Mouse (Mus musculus): Measurements from ENCODE around the gene Pcdh7. TPM values are rescaled to one million over a fixed set of nuclear protein-coding genes. Genes with fewer than 3 reads are reported as not detected.

The Pcdh7 gene
- polyA plus RNA-seq, 1 experiment from 2014 or later, result 11.5 TPM

- Histone ChIP-seq H3K36me3 (no peaks in the 10 kb centered on the region), H3K27me3 (no peaks in the 10 kb centered on the region), H3K4me2 (no peak overlapping the region), H3K9me3 (no peaks in the 10 kb centered on the region), H3K4me3 (replicated peaks) (no peak overlapping the region), H3K27ac (no peak overlapping the region), H3K4me1 (replicated peaks) (no peaks in the 10 kb centered on the region), H3K9ac (replicated peaks) (no peak overlapping the region)
- 62% methylated on average over 3 of the region's 3 CpGs for WGBS
- no peak for ATAC-seq (ENCODE audit: insufficient number of reproducible peaks, insufficient read depth, low FRiP score, low TSS enrichment, low read depth)
Observed at GRCm38 (mm10) chr5:57940457-57940856, 222.7 kb downstream of the Pcdh7 start.

DNA sequence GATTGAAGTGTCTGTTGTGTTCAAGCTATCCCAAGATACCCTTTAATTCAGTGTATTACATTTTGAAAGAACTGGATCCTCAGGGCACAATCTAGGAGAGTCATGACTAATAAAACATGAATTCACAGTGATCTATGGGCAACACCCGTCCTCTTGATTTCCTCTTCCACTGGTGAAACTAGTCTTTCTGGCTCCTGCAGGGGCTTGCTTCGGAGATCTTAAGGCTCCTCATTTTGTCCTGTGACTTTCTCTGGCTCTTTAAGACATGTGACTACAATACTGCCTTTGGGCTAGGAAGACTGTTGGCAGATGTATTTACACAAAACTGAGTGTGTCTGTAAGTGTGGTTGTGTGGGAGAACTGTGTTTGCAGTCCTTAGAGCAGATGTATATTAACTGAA lies 225.4 kb downstream of the Pcdh7 start:
- Histone ChIP-seq H3K4me1 (replicated peaks) (no peaks in the 10 kb centered on the region), H3K4me2 (no peak overlapping the region), H3K27me3 (no peaks in the 10 kb centered on the region), H3K9me3 (no peaks in the 10 kb centered on the region), H3K4me3 (replicated peaks) (no peak overlapping the region), H3K27ac (no peak overlapping the region), H3K9ac (replicated peaks) (no peak overlapping the region), H3K36me3 (no peaks in the 10 kb centered on the region)
- 58% methylated on average over 2 of the region's 2 CpGs for WGBS
- ATAC-seq (ENCODE audit: insufficient number of reproducible peaks, insufficient read depth, low FRiP score, low TSS enrichment, low read depth), result no peak

GRCm38 (mm10) chr5:57943611-57944010 lies 225.8 kb downstream of the Pcdh7 start:
- no peak overlapping the region for H3K9ac ChIP-seq (replicated peaks)
- H3K27ac ChIP-seq, result no peak overlapping the region
- 55% methylated on average over 2 of the region's 2 CpGs for WGBS
- H3K36me3 ChIP-seq, result no peaks in the 10 kb centered on the region
- ATAC-seq (ENCODE audit: insufficient number of reproducible peaks, insufficient read depth, low FRiP score, low TSS enrichment, low read depth), result no peak
- H3K4me2 ChIP-seq, result no peak overlapping the region
- no peak overlapping the region for H3K4me3 ChIP-seq (replicated peaks)
- H3K4me1 ChIP-seq (replicated peaks), result no peaks in the 10 kb centered on the region
- no peaks in the 10 kb centered on the region for H3K27me3 ChIP-seq
- no peaks in the 10 kb centered on the region for H3K9me3 ChIP-seq

- WGBS, result 30% methylated on average over 3 of the region's 3 CpGs
- no peaks in the 10 kb centered on the region for H3K4me1 ChIP-seq (replicated peaks)
- H3K4me2 ChIP-seq, result no peak overlapping the region
- no peaks in the 10 kb centered on the region for H3K36me3 ChIP-seq
- H3K4me3 ChIP-seq (replicated peaks), result no peak overlapping the region
- no peaks in the 10 kb centered on the region for H3K27me3 ChIP-seq
- ATAC-seq (ENCODE audit: insufficient number of reproducible peaks, insufficient read depth, low FRiP score, low TSS enrichment, low read depth), result no peak
- H3K9ac ChIP-seq (replicated peaks), result no peak overlapping the region
- H3K27ac ChIP-seq, result no peak overlapping the region
- no peaks in the 10 kb centered on the region for H3K9me3 ChIP-seq
Observed at GRCm38 (mm10) chr5:57945419-57945818, 227.7 kb downstream of the Pcdh7 start.

GRCm38 (mm10) chr5:57959317-57959716 lies 241.6 kb downstream of the Pcdh7 start:
- 36% methylated on average over 1 of the region's 1 CpGs for WGBS
- no peaks in the 10 kb centered on the region for H3K4me1 ChIP-seq (replicated peaks)
- H3K4me2 ChIP-seq, result no peak overlapping the region
- no peak overlapping the region for H3K27ac ChIP-seq
- no peaks in the 10 kb centered on the region for H3K27me3 ChIP-seq
- no peaks in the 10 kb centered on the region for H3K36me3 ChIP-seq
- no peak overlapping the region for H3K4me3 ChIP-seq (replicated peaks)
- H3K9ac ChIP-seq (replicated peaks), result no peak overlapping the region
- no peak for ATAC-seq (ENCODE audit: insufficient number of reproducible peaks, insufficient read depth, low FRiP score, low TSS enrichment, low read depth)
- H3K9me3 ChIP-seq, result no peaks in the 10 kb centered on the region

GRCm38 (mm10) chr5:57963792-57964191 lies 246.0 kb downstream of the Pcdh7 start:
- WGBS, result 74% methylated on average over 4 of the region's 4 CpGs
- Histone ChIP-seq H3K27ac (no peak overlapping the region), H3K27me3 (no peaks in the 10 kb centered on the region), H3K4me1 (replicated peaks) (no peaks in the 10 kb centered on the region), H3K9ac (replicated peaks) (no peak overlapping the region), H3K4me2 (no peak overlapping the region), H3K36me3 (no peaks in the 10 kb centered on the region), H3K4me3 (replicated peaks) (no peak overlapping the region), H3K9me3 (no peaks in the 10 kb centered on the region)
- no peak for ATAC-seq (ENCODE audit: insufficient number of reproducible peaks, insufficient read depth, low FRiP score, low TSS enrichment, low read depth)

DNA sequence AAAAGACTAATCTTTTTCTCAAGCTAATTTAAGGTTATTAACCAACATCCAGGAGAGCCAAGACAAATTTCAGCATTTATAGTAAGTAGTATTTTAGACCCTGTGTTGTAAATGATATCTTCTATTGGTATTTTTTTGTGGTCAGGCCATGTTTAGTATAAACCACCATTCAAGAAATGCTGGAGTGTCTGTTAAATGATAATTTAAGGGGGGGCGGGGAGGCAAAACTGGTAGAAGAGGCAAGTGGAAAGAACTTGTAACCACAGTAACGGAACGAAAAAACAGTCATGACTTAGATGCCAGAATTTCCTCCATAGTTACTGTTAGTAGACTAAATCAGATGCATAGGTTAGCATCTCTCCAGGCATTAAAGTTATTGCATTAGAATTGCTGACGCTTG lies 246.4 kb downstream of the Pcdh7 start:
- H3K4me1 ChIP-seq (replicated peaks), result no peaks in the 10 kb centered on the region
- no peaks in the 10 kb centered on the region for H3K27me3 ChIP-seq
- no peak overlapping the region for H3K4me3 ChIP-seq (replicated peaks)
- H3K36me3 ChIP-seq, result no peaks in the 10 kb centered on the region
- no peak overlapping the region for H3K9ac ChIP-seq (replicated peaks)
- no peak overlapping the region for H3K4me2 ChIP-seq
- no peak overlapping the region for H3K27ac ChIP-seq
- H3K9me3 ChIP-seq, result no peaks in the 10 kb centered on the region
- 87% methylated on average over 4 of the region's 4 CpGs for WGBS
- no peak for ATAC-seq (ENCODE audit: insufficient number of reproducible peaks, insufficient read depth, low FRiP score, low TSS enrichment, low read depth)

- ATAC-seq (ENCODE audit: insufficient number of reproducible peaks, insufficient read depth, low FRiP score, low TSS enrichment, low read depth), result no peak
- no peaks in the 10 kb centered on the region for H3K4me1 ChIP-seq (replicated peaks)
- no peak overlapping the region for H3K27ac ChIP-seq
- H3K4me2 ChIP-seq, result no peak overlapping the region
- H3K27me3 ChIP-seq, result no peaks in the 10 kb centered on the region
- H3K4me3 ChIP-seq (replicated peaks), result no peak overlapping the region
- H3K36me3 ChIP-seq, result no peaks in the 10 kb centered on the region
- no peak overlapping the region for H3K9ac ChIP-seq (replicated peaks)
- 66% methylated on average over 2 of the region's 2 CpGs for WGBS
- no peaks in the 10 kb centered on the region for H3K9me3 ChIP-seq
Observed at GRCm38 (mm10) chr5:57993584-57993983, 275.8 kb downstream of the Pcdh7 start.

DNA sequence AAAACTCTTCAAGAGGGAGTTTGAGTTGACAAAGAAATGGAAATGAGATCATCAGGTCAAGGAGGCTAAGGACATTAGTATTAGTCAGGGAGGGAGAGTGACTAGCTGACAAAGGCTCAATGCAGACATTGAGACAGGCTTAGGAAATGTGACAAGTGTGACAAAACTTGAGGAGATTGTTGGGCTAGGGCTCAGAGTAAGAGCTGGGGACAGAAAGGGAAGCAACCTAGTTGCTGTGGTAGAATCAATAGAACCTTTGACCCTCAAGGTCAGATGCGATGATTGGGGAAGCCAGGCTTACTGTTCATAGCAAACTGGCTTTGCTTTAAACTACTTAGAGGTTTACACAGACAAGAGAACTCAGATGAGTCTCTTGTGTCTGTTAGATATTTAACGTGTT lies 303.6 kb downstream of the Pcdh7 start:
- Histone ChIP-seq H3K4me3 (replicated peaks) (no peak overlapping the region), H3K9me3 (no peaks in the 10 kb centered on the region), H3K4me2 (no peak overlapping the region), H3K4me1 (replicated peaks) (peaks cover 5% of the 10 kb centered on the region; the same call in 1 of the 2 replicates), H3K27ac (no peak overlapping the region), H3K27me3 (no peaks in the 10 kb centered on the region), H3K9ac (replicated peaks) (no peak overlapping the region), H3K36me3 (no peaks in the 10 kb centered on the region)
- 85% methylated on average over 2 of the region's 2 CpGs for WGBS
- ATAC-seq (ENCODE audit: insufficient number of reproducible peaks, insufficient read depth, low FRiP score, low TSS enrichment, low read depth), result no peak

- peaks cover 5% of the 10 kb centered on the region; the same call in 1 of the 2 replicates for H3K4me1 ChIP-seq (replicated peaks)
- WGBS, result 69% methylated on average over 7 of the region's 7 CpGs
- H3K4me3 ChIP-seq (replicated peaks), result no peak overlapping the region
- H3K27me3 ChIP-seq, result no peaks in the 10 kb centered on the region
- H3K9me3 ChIP-seq, result no peaks in the 10 kb centered on the region
- no peak overlapping the region for H3K27ac ChIP-seq
- no peak overlapping the region for H3K9ac ChIP-seq (replicated peaks)
- no peaks in the 10 kb centered on the region for H3K36me3 ChIP-seq
- H3K4me2 ChIP-seq, result no peak overlapping the region
- no peak for ATAC-seq (ENCODE audit: insufficient number of reproducible peaks, insufficient read depth, low FRiP score, low TSS enrichment, low read depth)
Observed at GRCm38 (mm10) chr5:58025123-58025522, 307.4 kb downstream of the Pcdh7 start.

DNA sequence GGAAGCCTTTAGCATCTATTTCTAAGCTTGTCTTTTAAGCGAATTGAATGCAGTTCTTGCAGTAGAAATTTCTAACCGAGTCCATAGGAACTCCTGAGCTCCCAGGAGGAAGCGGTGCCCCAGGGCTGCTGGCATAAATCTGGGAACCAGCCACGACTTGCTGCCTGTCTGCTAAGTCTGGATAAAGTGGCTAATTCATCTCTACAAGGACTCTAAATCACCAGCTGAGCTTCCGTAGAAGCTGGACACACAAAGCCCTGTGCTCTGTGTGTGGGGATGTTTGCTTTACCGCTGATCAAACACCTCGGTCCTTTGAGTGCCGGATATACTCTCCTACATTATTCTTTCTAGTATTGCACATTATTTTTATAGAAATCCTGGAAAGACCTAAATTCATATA lies 308.0 kb downstream of the Pcdh7 start:
- H3K27ac ChIP-seq, result no peak overlapping the region
- peaks cover 5% of the 10 kb centered on the region; the same call in 1 of the 2 replicates for H3K4me1 ChIP-seq (replicated peaks)
- no peak for ATAC-seq (ENCODE audit: insufficient number of reproducible peaks, insufficient read depth, low FRiP score, low TSS enrichment, low read depth)
- H3K9ac ChIP-seq (replicated peaks), result no peak overlapping the region
- no peak overlapping the region for H3K4me2 ChIP-seq
- no peaks in the 10 kb centered on the region for H3K27me3 ChIP-seq
- no peaks in the 10 kb centered on the region for H3K36me3 ChIP-seq
- H3K4me3 ChIP-seq (replicated peaks), result no peak overlapping the region
- WGBS, result 37% methylated on average over 8 of the region's 8 CpGs
- no peaks in the 10 kb centered on the region for H3K9me3 ChIP-seq

- Histone ChIP-seq H3K4me1 (replicated peaks) (peaks cover 16% of the 10 kb centered on the region; the same call in 1 of the 2 replicates), H3K36me3 (no peaks in the 10 kb centered on the region), H3K9ac (replicated peaks) (no peak overlapping the region), H3K27me3 (no peaks in the 10 kb centered on the region), H3K27ac (no peak overlapping the region), H3K4me3 (replicated peaks) (no peak overlapping the region), H3K4me2 (no peak overlapping the region), H3K9me3 (no peaks in the 10 kb centered on the region)
- 45% methylated on average over 3 of the region's 3 CpGs for WGBS
- ATAC-seq (ENCODE audit: insufficient number of reproducible peaks, insufficient read depth, low FRiP score, low TSS enrichment, low read depth), result no peak
Observed at GRCm38 (mm10) chr5:58039875-58040274, 322.1 kb downstream of the Pcdh7 start.

Data from limb, embryonic 12.5 days (tissue).